Comparison of ENCODE assay signal across 8 mouse cellular contexts in genomic region chr6:90704705-90705344, GRCm38 (mm10).
DNase-seq lines count a peak whose midpoint lies in the region; ATAC-seq lines count a peak whose summit lies in the region.

No protein-coding gene starts in this region.

- ATAC-seq in cerebellum, adult (ENCODE audit: insufficient number of reproducible peaks, low FRiP score, low TSS enrichment), result no peak
- ATAC-seq in neural tube, embryonic 13.5 days (ENCODE audit: low read depth), result peak; percentile 10; the same call in 1 of the 2 replicates
- 0 out of 2 replicates have a peak, but pooled peaks have one; percentile 15 for ATAC-seq in forebrain, embryonic 15.5 days (replicated peaks)

- peak; percentile 73 for DNase-seq in cerebellum, adult 11 months
- DNase-seq in neural tube, embryonic 10.5 days (ENCODE audit: extremely low spot score, low spot score), result no peak
- DNase-seq in layer of hippocampus, postnatal 14 days (ENCODE audit: low spot score in 2 of 2), result peak; percentile 37 to 45
- DNase-seq in natural killer cell, adult 2 months (ENCODE audit: low spot score in 2 of 2), result no peak
- DNase-seq in c-Kit-positive CD71-positive TER-119-positive erythroid progenitor cells, embryonic 14.5 days (ENCODE audit: low spot score), result no peak

- no peak overlapping the region for H3K4me2 ChIP-seq in neural tube, embryonic 13.5 days
- no peak overlapping the region for H3K4me2 ChIP-seq in forebrain, embryonic 15.5 days (replicated peaks)

- H3K36me3 ChIP-seq in neural tube, embryonic 13.5 days, result no peaks in the 10 kb centered on the region
- no peaks in the 10 kb centered on the region for H3K36me3 ChIP-seq in forebrain, embryonic 15.5 days

- H3K27me3 ChIP-seq in neural tube, embryonic 13.5 days, result no peaks in the 10 kb centered on the region
- no peaks in the 10 kb centered on the region for H3K27me3 ChIP-seq in forebrain, embryonic 15.5 days

- WGBS in neural tube, embryonic 13.5 days, result 77% methylated on average over 2 of the region's 2 CpGs
- WGBS in forebrain, embryonic 15.5 days, result 56% methylated on average over 2 of the region's 2 CpGs

- H3K9me3 ChIP-seq in neural tube, embryonic 13.5 days, result no peaks in the 10 kb centered on the region
- no peaks in the 10 kb centered on the region for H3K9me3 ChIP-seq in forebrain, embryonic 15.5 days

- peak overlapping the region; percentile 87 for H3K27ac ChIP-seq in neural tube, embryonic 13.5 days (replicated peaks)
- H3K27ac ChIP-seq in forebrain, embryonic 15.5 days (replicated peaks), result peak overlapping the region; percentile 64

- H3K9ac ChIP-seq in neural tube, embryonic 13.5 days, result no peak overlapping the region
- H3K9ac ChIP-seq in forebrain, embryonic 15.5 days (replicated peaks), result no peak overlapping the region

- H3K4me3 ChIP-seq in neural tube, embryonic 13.5 days, result no peak overlapping the region
- H3K4me3 ChIP-seq in forebrain, embryonic 15.5 days, result no peak overlapping the region

- H3K4me1 ChIP-seq in neural tube, embryonic 13.5 days (replicated peaks), result peaks cover 89% of the 10 kb centered on the region
- peaks cover 54% of the 10 kb centered on the region for H3K4me1 ChIP-seq in forebrain, embryonic 15.5 days

Comparison
In these comparisons a context has a peak if more than half of its experiments do, and no peak if none do; other contexts are left out.
1. DNase-seq: peak in cerebellum, adult 11 months (single experiment) and layer of hippocampus, postnatal 14 days (2 of 2); none in neural tube, embryonic 10.5 days (single experiment), natural killer cell, adult 2 months (0 of 2) and c-Kit-positive CD71-positive TER-119-positive erythroid progenitor cells, embryonic 14.5 days (single experiment).